Mouse (Mus musculus) left cerebral cortex, postnatal 10 days (tissue): ENCODE measurements around the gene Ncam2. TPM values are rescaled to one million over a fixed set of nuclear protein-coding genes. Genes with fewer than 3 reads are reported as not detected.
"Not testable (repeated sequence)": the region's sequence is repeated elsewhere in the genome, so short reads cannot be mapped to it uniquely, and the experiment has no call there.

ENCODE experiments used
- DNase-seq, 2 experiments: peaks; one replicate each; pipeline ENCODE4 v3.0.0; 2021 to 2022; ENCODE audit warnings: low spot score in 2 of 2, mixed read lengths in 1 of 2; ENCODE audit errors: extremely low spot score in 1 of 2
- intact Hi-C: fragments of 180-260 bp; cut with DNase I; formaldehyde crosslinking; loops from one replicate; pipeline ENCODE4 v1.15.1; 2025
- total RNA-seq, 2 experiments: library from RNA; stranded (reverse); gene quantifications; 2 replicates each; pipeline ENCODE4 v1.2.3; 2021

The Ncam2 gene
- total RNA-seq, 2 experiments from 2014 or later: 95.1 to 103 TPM

GRCm38 (mm10) chr16:81284241-81284640, 83.7 kb downstream of the Ncam2 start:
- intact Hi-C loops: loop anchor here (2.0 kb wide), 1 partner anchor 81 kb away; no protein-coding TSS in a partner anchor
- DNase-seq: peak; percentile 29 to 52

GRCm38 (mm10) chr16:81284859-81285837, 84.7 kb downstream of the Ncam2 start:
- intact Hi-C loops: loop anchor here (2.0 kb wide), 1 partner anchor 82 kb away; no protein-coding TSS in a partner anchor

DNA sequence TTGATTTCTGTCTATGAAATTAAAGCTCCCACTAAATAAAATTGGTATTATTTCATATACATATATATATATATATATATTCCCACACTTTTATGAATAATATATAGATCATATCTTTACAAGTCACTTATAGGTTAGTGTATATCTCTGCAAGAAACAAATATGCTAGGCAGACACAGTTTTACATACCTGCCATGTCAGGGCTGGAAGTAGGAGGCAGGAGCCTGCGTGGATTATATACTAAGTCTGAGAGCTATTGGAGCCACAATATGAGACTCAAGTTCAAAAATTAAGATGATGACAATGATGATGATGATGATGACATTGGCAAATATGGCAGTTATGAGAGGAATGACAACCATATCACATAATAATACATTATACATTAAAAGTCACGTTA, 85.4 kb downstream of the Ncam2 start:
- no peak for DNase-seq
- intact Hi-C loops: loop anchor here (2.0 kb wide), 1 partner anchor 83 kb away; no protein-coding TSS in a partner anchor

More at GRCm38 (mm10) chr16:81284859-81285837, 84.7 kb downstream of the Ncam2 start:
- DNase-seq: peak in 1 of 2 experiments; percentile 34

GRCm38 (mm10) chr16:81303806-81304205, 103.3 kb downstream of the Ncam2 start:
- intact Hi-C loops: no loop called here
- no peak for DNase-seq

GRCm38 (mm10) chr16:81309215-81309614, 108.7 kb downstream of the Ncam2 start:
- DNase-seq: no peak
- intact Hi-C loops: no loop called here

- intact Hi-C loops: no loop called here
- no peak for DNase-seq
Measured at GRCm38 (mm10) chr16:81319037-81319436, 118.5 kb downstream of the Ncam2 start.

DNA sequence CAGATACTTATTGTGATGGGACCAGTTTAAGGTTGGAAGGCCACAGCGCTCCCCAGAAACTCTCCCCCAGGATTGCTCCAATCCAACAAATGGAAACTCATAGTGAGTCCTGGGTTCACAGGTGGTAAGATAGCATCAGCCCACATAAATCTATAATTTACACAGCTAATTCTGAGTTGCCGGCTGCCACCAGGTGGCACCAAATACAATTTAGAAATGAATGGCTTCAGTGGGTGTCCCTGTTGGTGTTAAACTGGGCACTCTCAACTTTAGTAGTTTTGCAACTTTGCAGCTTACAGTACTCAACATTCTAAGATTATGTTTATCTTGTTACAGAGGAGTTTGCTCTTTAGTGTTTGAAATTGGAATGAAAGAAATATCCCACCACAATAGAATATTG, 130.0 kb downstream of the Ncam2 start:
- peak; percentile 20 to 35 for DNase-seq
- intact Hi-C loops: loop anchor here (10.0 kb wide), 1 partner anchor 1184 kb away; no protein-coding TSS in a partner anchor

DNA sequence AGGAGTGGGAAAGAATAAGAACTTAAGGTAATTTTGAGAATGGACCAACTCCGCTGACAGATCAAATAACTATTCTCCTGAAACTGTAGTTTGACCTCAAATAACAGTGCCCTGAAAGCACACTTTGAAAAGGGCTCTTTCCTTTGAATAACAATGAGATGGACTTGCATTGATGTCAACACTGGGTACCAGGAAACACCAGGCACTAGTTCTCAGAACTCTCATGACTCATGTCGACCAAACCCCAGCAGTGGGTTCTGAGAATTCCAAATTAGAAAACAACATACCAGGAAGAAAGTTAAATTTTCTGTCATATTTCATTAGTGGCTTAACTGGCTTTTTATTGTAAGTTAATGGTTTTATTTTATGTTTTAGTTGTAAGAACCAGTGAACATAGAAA, 165.4 kb downstream of the Ncam2 start:
- intact Hi-C loops: no loop called here
- no peak for DNase-seq

GRCm38 (mm10) chr16:81374234-81374633, 173.7 kb downstream of the Ncam2 start:
- intact Hi-C loops: no loop called here
- DNase-seq: no peak

- DNase-seq: no peak
- intact Hi-C loops: no loop called here
Measured at GRCm38 (mm10) chr16:81380434-81380833, 179.9 kb downstream of the Ncam2 start.

GRCm38 (mm10) chr16:81388646-81389045, 188.1 kb downstream of the Ncam2 start:
- DNase-seq: no peak
- intact Hi-C loops: no loop called here

DNA sequence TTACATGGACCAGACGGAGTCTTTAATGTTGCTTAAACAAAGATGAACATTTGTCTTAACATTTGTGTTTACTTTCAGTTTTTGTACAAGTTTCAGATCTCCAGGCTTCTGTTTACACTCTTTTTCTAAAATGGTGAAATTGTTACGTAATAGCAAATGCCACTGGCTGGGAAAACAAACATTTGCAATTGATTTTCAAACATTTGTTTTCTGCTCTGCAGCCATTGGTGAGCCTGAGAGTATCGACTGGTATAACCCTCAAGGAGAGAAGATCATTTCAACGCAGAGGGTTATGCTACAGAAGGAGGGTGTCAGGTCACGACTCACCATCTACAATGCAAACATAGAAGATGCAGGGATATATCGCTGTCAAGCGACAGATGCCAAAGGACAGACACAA, 234.1 kb downstream of the Ncam2 start:
- intact Hi-C loops: no loop called here
- DNase-seq: no peak

DNA sequence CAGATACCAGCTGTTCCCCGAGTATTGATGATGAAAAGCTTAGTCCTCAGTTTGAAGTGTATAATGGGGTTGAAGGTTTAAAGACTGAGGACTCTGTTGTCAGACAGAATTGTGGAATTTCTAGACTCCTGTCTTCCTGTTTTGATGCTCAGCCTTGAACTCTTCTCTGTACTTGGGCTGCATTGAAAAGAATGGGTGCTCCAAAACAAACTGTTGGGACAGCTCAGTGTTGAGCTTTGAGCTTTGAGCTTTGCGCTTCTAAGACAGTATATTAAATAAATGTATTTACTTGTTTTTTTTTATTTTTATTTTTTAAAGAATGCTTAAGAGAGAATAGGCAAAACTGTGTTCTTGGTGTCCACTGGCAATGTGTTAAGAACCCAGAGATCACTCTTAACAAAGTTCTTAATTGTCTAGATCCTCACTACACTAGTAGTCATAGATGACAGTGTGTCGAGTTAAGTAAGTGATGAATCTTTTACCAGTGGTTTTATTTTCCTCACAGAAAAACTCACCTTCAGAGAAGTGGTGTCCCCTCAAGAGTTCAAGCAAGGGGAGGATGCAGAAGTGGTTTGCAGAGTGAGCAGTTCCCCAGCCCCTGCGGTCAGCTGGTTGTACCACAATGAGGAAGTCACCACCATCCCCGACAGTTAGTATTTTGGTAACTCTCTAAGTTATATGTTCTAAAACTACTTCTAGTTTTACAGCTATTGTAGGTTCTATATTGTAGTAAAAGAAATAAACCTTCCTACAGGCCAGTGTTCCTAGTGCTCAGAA, 236.8 kb downstream of the Ncam2 start:
- intact Hi-C loops: no loop called here
- no peak for DNase-seq

DNA sequence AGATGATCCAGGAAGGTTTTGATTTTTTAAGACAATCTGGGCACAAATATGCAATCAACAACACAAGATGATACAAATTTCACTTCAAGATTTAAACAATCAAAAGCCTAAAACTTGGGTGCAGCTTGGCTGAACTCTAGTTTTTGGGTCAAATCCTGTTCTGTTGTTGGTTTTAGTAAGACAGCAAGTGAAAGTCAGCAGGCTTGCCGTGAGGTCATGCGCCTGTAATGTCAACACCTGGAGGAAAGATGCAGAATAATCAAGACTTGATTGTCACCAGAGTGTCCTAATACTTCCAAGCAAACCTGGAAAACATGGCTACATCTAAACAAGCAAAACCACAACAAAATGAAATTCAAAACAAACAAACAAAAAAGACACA, 237.4 kb downstream of the Ncam2 start:
- intact Hi-C loops: no loop called here
- DNase-seq: no peak

- intact Hi-C loops: no loop called here
- no peak for DNase-seq
Measured at GRCm38 (mm10) chr16:81450851-81451250, 250.4 kb downstream of the Ncam2 start.

GRCm38 (mm10) chr16:81452988-81453387, 252.5 kb downstream of the Ncam2 start:
- no peak for DNase-seq
- intact Hi-C loops: no loop called here

GRCm38 (mm10) chr16:81454472-81454871, 254.0 kb downstream of the Ncam2 start:
- no peak for DNase-seq
- intact Hi-C loops: no loop called here

DNA sequence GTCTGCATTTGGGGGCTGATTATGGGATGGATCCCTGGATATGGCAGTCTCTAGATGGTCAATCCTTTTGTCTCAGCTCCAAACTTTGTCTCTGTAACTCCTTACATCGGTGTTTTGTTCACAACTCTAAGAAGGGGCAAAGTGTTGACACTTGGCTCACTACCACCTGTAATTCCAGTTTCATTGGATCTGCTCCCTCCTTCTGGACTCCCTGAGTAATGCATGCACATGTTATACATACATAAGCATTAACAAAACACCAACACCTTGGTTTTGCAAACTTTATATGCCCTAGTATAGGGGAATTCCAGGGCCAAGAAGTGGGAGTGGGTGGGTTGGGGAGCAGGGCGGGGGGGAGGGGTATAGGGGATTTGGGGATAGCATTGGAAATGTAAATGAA, 262.2 kb downstream of the Ncam2 start:
- DNase-seq, intact Hi-C loops: not testable (repeated sequence)

DNA sequence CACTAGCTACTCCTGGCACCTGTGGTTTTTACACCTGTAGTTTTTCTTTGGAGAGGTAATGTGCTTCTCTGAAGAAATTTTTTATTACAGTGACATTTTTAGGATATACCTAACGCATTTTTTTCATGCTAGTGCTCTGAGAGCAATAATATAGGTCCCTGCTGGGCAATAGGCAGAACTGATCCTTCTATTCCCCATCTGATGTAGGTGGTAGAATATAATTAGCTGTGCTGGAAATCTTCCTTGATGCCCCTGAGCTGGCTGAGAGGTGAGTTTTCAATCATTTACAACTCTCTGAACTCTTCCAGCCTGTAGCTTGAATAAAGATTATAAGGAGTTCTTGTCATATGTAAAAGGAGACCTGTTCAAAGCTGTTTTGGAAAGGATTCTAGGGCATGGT, 272.4 kb downstream of the Ncam2 start:
- intact Hi-C loops: no loop called here
- no peak for DNase-seq
